Mouse (Mus musculus): Measurements from ENCODE around the gene Ift57. TPM values are rescaled to one million over a fixed set of nuclear protein-coding genes. Genes with fewer than 3 reads are reported as not detected.
A peak's percentile ranks its signal among the peaks of the same experiment; 100 is the strongest.

The Ift57 gene
- polyA plus RNA-seq, 1 experiment = 14.7 TPM

DNA sequence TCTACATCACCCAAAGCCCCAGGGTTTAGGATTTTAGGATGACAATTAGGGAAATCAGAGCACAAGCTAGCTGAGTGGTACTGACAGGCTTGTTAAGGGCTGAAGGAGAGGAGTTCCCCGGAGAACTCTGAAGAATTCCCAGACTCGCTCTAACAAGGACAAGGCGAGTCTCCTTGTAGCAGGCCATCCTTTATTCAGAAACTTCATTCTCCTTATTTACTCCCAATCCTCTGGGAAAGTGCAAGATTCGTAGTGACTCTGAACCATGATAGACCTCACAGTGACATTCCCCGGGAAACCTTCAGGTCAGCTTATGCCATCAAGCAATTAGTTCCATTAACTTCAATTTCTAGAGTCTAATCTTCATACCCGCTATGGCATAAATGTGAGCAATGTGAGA lies 36.8 kb upstream of the Ift57 start:
- no peaks in the 10 kb centered on the region for H3K79me2 ChIP-seq (ENCODE audit: control insufficient read depth, insufficient read depth)
- H3K4me2 ChIP-seq (ENCODE audit: low read depth) = no peak overlapping the region
- H3K4me3 ChIP-seq = no peak overlapping the region
- H3K27me3 ChIP-seq (ENCODE audit: control insufficient read depth, insufficient read depth, insufficient read length) = no peaks in the 10 kb centered on the region
- no peak overlapping the region for H3ac ChIP-seq (ENCODE audit: control insufficient read depth, insufficient read length)
- H3K36me3 ChIP-seq (ENCODE audit: control insufficient read depth, insufficient read depth) = no peaks in the 10 kb centered on the region
- no peak for TF ChIP-seq POLR2A (IDR thresholded peaks at IDR 0.05; ENCODE audit: insufficient read length, low read depth)
- no peak for TF ChIP-seq E2F4 (IDR thresholded peaks at IDR 0.05; ENCODE audit: insufficient read depth)
- no peak for TF ChIP-seq MYOG (IDR thresholded peaks at IDR 0.05; ENCODE audit: control insufficient read depth in 1 of 3, insufficient read depth in 1 of 3, insufficient read length in 2 of 3, low read depth in 2 of 3)
- no peak for TF ChIP-seq REST (IDR thresholded peaks at IDR 0.05; ENCODE audit: insufficient read depth, insufficient read length)
- no peak for TF ChIP-seq TCF3 (IDR thresholded peaks at IDR 0.05; ENCODE audit: insufficient read length, low read depth)
- no peak for TF ChIP-seq CEBPB (IDR thresholded peaks at IDR 0.05; ENCODE audit: insufficient read depth, poor library complexity, severe bottlenecking)
- TF ChIP-seq MYOD1 (IDR thresholded peaks at IDR 0.05; ENCODE audit: control insufficient read depth in 1 of 3, insufficient read length in 2 of 3, low read depth in 2 of 3) = no peak
- no peak for TF ChIP-seq SRF (IDR thresholded peaks at IDR 0.05; ENCODE audit: control insufficient read depth, insufficient read length, low read depth)
- no peak for TF ChIP-seq USF1 (IDR thresholded peaks at IDR 0.05; ENCODE audit: low read depth)
- TF ChIP-seq POLR2AphosphoS2 (IDR thresholded peaks at IDR 0.05; ENCODE audit: insufficient read length, low read depth) = no peak
- TF ChIP-seq MAX (IDR thresholded peaks at IDR 0.05; ENCODE audit: low read depth) = no peak
- TF ChIP-seq TCF12 (IDR thresholded peaks at IDR 0.05; ENCODE audit: insufficient read depth, poor library complexity, severe bottlenecking) = no peak

DNA sequence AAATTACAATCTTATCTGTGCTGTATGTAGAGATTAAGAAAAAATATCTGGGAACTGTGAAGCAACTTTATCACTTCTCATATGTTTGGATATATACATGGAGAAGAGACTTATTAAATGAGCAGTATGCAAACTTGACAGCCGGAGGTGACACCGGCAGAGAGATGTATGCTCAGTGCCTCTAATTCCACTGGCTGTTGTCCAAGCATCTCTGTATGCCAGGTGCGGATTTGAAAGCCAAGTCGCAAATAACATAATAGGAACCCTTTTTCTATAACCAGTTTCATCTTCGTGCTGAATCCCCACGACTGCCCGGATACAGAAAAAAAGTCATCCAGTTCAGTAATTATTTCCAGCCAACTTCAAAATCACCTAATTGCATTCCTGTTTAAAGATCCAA lies 34.4 kb upstream of the Ift57 start:
- no peaks in the 10 kb centered on the region for H3K36me3 ChIP-seq (ENCODE audit: control insufficient read depth, insufficient read depth)
- H3K4me2 ChIP-seq (ENCODE audit: low read depth) = no peak overlapping the region
- H3K4me3 ChIP-seq = no peak overlapping the region
- no peak overlapping the region for H3ac ChIP-seq (ENCODE audit: control insufficient read depth, insufficient read length)
- no peaks in the 10 kb centered on the region for H3K79me2 ChIP-seq (ENCODE audit: control insufficient read depth, insufficient read depth)
- no peaks in the 10 kb centered on the region for H3K27me3 ChIP-seq (ENCODE audit: control insufficient read depth, insufficient read depth, insufficient read length)
- no peak for TF ChIP-seq USF1 (IDR thresholded peaks at IDR 0.05; ENCODE audit: low read depth)
- TF ChIP-seq SRF (IDR thresholded peaks at IDR 0.05; ENCODE audit: control insufficient read depth, insufficient read length, low read depth) = no peak
- no peak for TF ChIP-seq CEBPB (IDR thresholded peaks at IDR 0.05; ENCODE audit: insufficient read depth, poor library complexity, severe bottlenecking)
- TF ChIP-seq TCF12 (IDR thresholded peaks at IDR 0.05; ENCODE audit: insufficient read depth, poor library complexity, severe bottlenecking) = no peak
- TF ChIP-seq MAX (IDR thresholded peaks at IDR 0.05; ENCODE audit: low read depth) = no peak
- TF ChIP-seq MYOD1 (IDR thresholded peaks at IDR 0.05; ENCODE audit: control insufficient read depth in 1 of 3, insufficient read length in 2 of 3, low read depth in 2 of 3) = no peak

DNA sequence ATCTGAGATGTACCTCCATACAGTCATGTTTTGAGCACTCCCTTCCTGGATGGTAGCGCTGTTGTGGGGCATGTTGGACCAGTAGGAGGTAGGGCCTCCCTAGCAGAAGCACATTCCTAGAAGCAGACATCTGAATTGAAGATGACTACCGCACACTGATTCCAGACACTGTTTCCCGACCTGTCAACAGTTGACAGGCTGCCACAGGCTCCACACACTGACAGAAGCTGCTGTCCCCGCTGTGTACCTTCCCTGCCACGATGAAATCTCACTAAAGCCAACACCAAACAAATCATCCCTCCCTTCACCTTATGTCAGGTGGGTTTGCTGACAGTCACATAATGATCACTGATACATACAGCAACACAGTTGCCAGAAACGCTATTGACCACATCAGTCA lies 19.4 kb upstream of the Ift57 start:
- no peaks in the 10 kb centered on the region for H3K27me3 ChIP-seq (ENCODE audit: control insufficient read depth, insufficient read depth, insufficient read length)
- H3K4me3 ChIP-seq = no peak overlapping the region
- no peak overlapping the region for H3ac ChIP-seq (ENCODE audit: control insufficient read depth, insufficient read length)
- H3K36me3 ChIP-seq (ENCODE audit: control insufficient read depth, insufficient read depth) = no peaks in the 10 kb centered on the region
- H3K4me2 ChIP-seq (ENCODE audit: low read depth) = no peak overlapping the region
- no peaks in the 10 kb centered on the region for H3K79me2 ChIP-seq (ENCODE audit: control insufficient read depth, insufficient read depth)
- TF ChIP-seq SRF (IDR thresholded peaks at IDR 0.05; ENCODE audit: control insufficient read depth, insufficient read length, low read depth) = no peak
- TF ChIP-seq TCF3 (IDR thresholded peaks at IDR 0.05; ENCODE audit: insufficient read length, low read depth) = no peak
- no peak for TF ChIP-seq TCF12 (IDR thresholded peaks at IDR 0.05; ENCODE audit: insufficient read depth, poor library complexity, severe bottlenecking)
- TF ChIP-seq USF1 (IDR thresholded peaks at IDR 0.05; ENCODE audit: low read depth) = no peak

DNA sequence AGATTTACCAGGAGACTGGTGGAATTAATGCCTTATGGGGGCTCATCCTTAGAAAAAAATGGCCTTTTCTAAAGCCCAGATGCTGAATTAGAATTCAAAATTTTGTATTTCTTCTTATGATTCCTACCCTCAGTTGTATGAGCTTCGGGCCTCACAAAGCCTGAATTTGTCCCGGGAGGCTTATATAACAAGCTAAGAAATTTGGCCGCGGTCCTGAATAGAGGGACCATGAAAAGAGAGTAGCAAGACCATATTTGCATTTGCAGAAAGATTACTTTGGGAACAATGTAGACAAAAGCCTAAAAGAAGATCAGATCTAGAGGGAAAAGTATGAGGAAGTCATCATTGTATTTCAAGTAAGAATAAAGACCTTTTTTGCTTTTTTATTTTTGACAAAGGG lies 14.1 kb upstream of the Ift57 start:
- Histone ChIP-seq H3K36me3 (ENCODE audit: control insufficient read depth, insufficient read depth) (no peaks in the 10 kb centered on the region), H3K4me3 (no peak overlapping the region), H3K27me3 (ENCODE audit: control insufficient read depth, insufficient read depth, insufficient read length) (no peaks in the 10 kb centered on the region), H3ac (ENCODE audit: control insufficient read depth, insufficient read length) (no peak overlapping the region), H3K79me2 (ENCODE audit: control insufficient read depth, insufficient read depth) (no peaks in the 10 kb centered on the region), H3K4me2 (ENCODE audit: low read depth) (no peak overlapping the region)
- TF ChIP-seq CEBPB (IDR thresholded peaks at IDR 0.05; ENCODE audit: insufficient read depth, poor library complexity, severe bottlenecking) = no peak
- no peak for TF ChIP-seq USF1 (IDR thresholded peaks at IDR 0.05; ENCODE audit: low read depth)
- TF ChIP-seq E2F4 (IDR thresholded peaks at IDR 0.05; ENCODE audit: insufficient read depth) = no peak
- TF ChIP-seq POLR2A (IDR thresholded peaks at IDR 0.05; ENCODE audit: insufficient read length, low read depth) = no peak

DNA sequence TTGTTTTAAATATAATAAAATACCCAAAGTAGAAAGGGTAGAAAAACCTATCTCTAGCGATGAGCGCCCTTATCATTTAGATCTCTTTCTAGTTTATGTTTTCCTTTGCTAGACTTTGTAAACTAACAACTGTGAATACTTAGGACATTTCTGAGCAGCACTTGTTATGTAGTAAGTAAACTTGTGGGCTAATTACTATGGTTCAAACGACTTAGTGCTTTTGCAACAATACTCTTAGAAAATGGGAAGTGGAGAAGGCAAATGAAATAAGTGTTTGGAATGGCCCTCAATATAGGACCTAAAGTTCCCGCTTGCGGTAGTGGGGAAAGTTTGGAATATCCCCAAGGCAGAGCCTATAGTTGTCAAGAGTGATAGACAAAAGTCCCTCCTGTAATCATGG lies 788 bp downstream of the Ift57 start:
- Histone ChIP-seq H3K4me2 (ENCODE audit: low read depth) (peak overlapping the region; percentile 82), H3K36me3 (ENCODE audit: control insufficient read depth, insufficient read depth) (no peaks in the 10 kb centered on the region), H3K79me2 (ENCODE audit: control insufficient read depth, insufficient read depth) (no peaks in the 10 kb centered on the region), H3ac (ENCODE audit: control insufficient read depth, insufficient read length) (no peak overlapping the region), H3K4me3 (peak overlapping the region; percentile 33), H3K27me3 (ENCODE audit: control insufficient read depth, insufficient read depth, insufficient read length) (no peaks in the 10 kb centered on the region)
- TF ChIP-seq SRF (IDR thresholded peaks at IDR 0.05; ENCODE audit: control insufficient read depth, insufficient read length, low read depth) (no peak), POLR2AphosphoS2 (IDR thresholded peaks at IDR 0.05; ENCODE audit: insufficient read length, low read depth) (no peak), CEBPB (IDR thresholded peaks at IDR 0.05; ENCODE audit: insufficient read depth, poor library complexity, severe bottlenecking) (no peak), POLR2A (IDR thresholded peaks at IDR 0.05; ENCODE audit: insufficient read length, low read depth) (no peak), MYOG (IDR thresholded peaks at IDR 0.05; ENCODE audit: control insufficient read depth in 1 of 3, insufficient read depth in 1 of 3, insufficient read length in 2 of 3, low read depth in 2 of 3) (no peak), MYOD1 (IDR thresholded peaks at IDR 0.05; ENCODE audit: control insufficient read depth in 1 of 3, insufficient read length in 2 of 3, low read depth in 2 of 3) (no peak), USF1 (IDR thresholded peaks at IDR 0.05; ENCODE audit: low read depth) (no peak), E2F4 (IDR thresholded peaks at IDR 0.05; ENCODE audit: insufficient read depth) (no peak), TCF12 (IDR thresholded peaks at IDR 0.05; ENCODE audit: insufficient read depth, poor library complexity, severe bottlenecking) (no peak), TCF3 (IDR thresholded peaks at IDR 0.05; ENCODE audit: insufficient read length, low read depth) (no peak), MAX (IDR thresholded peaks at IDR 0.05; ENCODE audit: low read depth) (no peak)

Data from myocyte (in vitro differentiated cells).